Mouse (Mus musculus) CH12.LX (cell line): Measurements from ENCODE around the gene Reln.

Experiments used
- CHD2 ChIP-seq: IDR thresholded peaks from 2 replicates; pipeline ENCODE4 v1.6.1; 2011; ENCODE audit warnings: low read length, improper control_type of control experiment
- CTCF ChIP-seq, 2 experiments: IDR thresholded peaks in 1 of 2; conservative IDR thresholded peaks in 1 of 2; 2 replicates each; pipeline ENCODE4 v1.5.1; 2011 to 2012; ENCODE audit warnings: low read depth in 2 of 2, low read length in 2 of 2, improper control_type of control experiment in 1 of 2, inconsistent platforms in 1 of 2, mild to moderate bottlenecking in 1 of 2, moderate library complexity in 1 of 2
- E2F4 ChIP-seq: IDR thresholded peaks from 2 replicates; pipeline ENCODE4 v1.6.1; 2011; ENCODE audit warnings: low read depth, low read length, improper control_type of control experiment; ENCODE audit not compliant: insufficient replicate concordance
- ETS1 ChIP-seq: conservative IDR thresholded peaks from 2 replicates; pipeline ENCODE4 v1.6.1; 2012; ENCODE audit warnings: low read depth, mild to moderate bottlenecking, inconsistent platforms, low read length, improper control_type of control experiment, moderate library complexity
- HCFC1 ChIP-seq: IDR thresholded peaks from 2 replicates; pipeline ENCODE4 v1.6.1; 2012; ENCODE audit warnings: low read depth, mild to moderate bottlenecking, inconsistent platforms, low read length, improper control_type of control experiment
- MAZ ChIP-seq: IDR thresholded peaks from 2 replicates; pipeline ENCODE4 v1.6.1; 2012; ENCODE audit warnings: low read depth, mild to moderate bottlenecking, inconsistent platforms, low read length, improper control_type of control experiment, moderate library complexity
- NELFE ChIP-seq: IDR thresholded peaks from 2 replicates; pipeline ENCODE4 v1.6.1; 2011; ENCODE audit warnings: low read depth, low read length, improper control_type of control experiment
- NRF1 ChIP-seq: IDR thresholded peaks from 2 replicates; pipeline ENCODE4 v1.6.1; 2014; ENCODE audit warnings: low read depth, mild to moderate bottlenecking, inconsistent platforms, low read length, improper control_type of control experiment, moderate library complexity
- PAX5 ChIP-seq: IDR thresholded peaks from 2 replicates; pipeline ENCODE4 v1.6.1; 2012; ENCODE audit warnings: low read length, inconsistent platforms, mixed read lengths
- POLR2A ChIP-seq: IDR thresholded peaks from 2 replicates; pipeline ENCODE4 v1.6.1; 2011; ENCODE audit warnings: low read depth, mild to moderate bottlenecking, improper control_type of control experiment, low read length
- RAD21 ChIP-seq: IDR thresholded peaks from 2 replicates; pipeline ENCODE4 v1.6.1; 2011; ENCODE audit warnings: low read depth, mild to moderate bottlenecking, low read length, improper control_type of control experiment, moderate library complexity
- SIN3A ChIP-seq: IDR thresholded peaks from 2 replicates; pipeline ENCODE4 v1.6.1; 2012; ENCODE audit warnings: low read length, improper control_type of control experiment, inconsistent platforms
- TBP ChIP-seq: conservative IDR thresholded peaks from 2 replicates; pipeline ENCODE4 v1.6.1; 2011; ENCODE audit warnings: low read depth, low read length, improper control_type of control experiment

- TF ChIP-seq SIN3A: no peak
- TF ChIP-seq PAX5: no peak
- TF ChIP-seq NRF1: no peak
- TF ChIP-seq CTCF (conservative IDR thresholded peaks at IDR 0.05 in 1 of 2, IDR thresholded peaks at IDR 0.05 in 1 of 2; ENCODE audit: low read depth in 2 of 2, low read length in 2 of 2): no peak
- no peak for TF ChIP-seq CHD2
- no peak for TF ChIP-seq POLR2A
- TF ChIP-seq TBP: no peak
- TF ChIP-seq E2F4: no peak
- TF ChIP-seq RAD21: no peak
- no peak for TF ChIP-seq ETS1
- no peak for TF ChIP-seq NELFE
- no peak for TF ChIP-seq MAZ
- no peak for TF ChIP-seq HCFC1
These were observed 503 bp downstream of the Reln start for GRCm38 (mm10) chr5:22343843-22344555.
